Mouse (Mus musculus): ENCODE results near the gene Tspan13.

DNA sequence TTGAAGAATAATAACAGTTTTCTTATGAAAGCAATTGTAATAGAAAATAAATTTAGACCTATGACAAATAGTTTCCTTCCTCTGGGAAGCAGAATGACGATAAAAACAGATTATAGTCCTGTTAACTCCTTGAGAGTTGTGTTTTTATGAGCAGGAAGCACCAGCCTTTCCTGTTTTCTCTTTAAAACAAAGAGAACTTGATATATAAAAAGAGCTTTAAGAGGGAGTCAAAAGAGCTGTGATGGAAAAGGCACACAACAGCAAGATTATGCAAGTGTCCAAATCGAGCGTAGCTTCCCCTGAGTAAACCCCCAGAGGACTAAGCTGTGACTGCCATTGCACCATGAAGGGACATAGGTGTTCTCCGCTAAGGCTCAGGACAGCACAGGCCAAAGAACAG lies 9.9 kb downstream of the Tspan13 start:
- TF ChIP-seq POLR2A (IDR thresholded peaks at IDR 0.05; ENCODE audit: low read depth, low read length) (no peak), CTCF (conservative IDR thresholded peaks at IDR 0.05; ENCODE audit: insufficient read depth, insufficient read length, low read depth, low read length) (no peak)
